Mouse (Mus musculus) neural tube, embryonic 10.5 days (tissue): ENCODE data around the gene Spata21.

Experiments used
- DNase-seq: peaks from one replicate; pipeline ENCODE4 v3.0.0-alpha.2; 2017; ENCODE audit warnings: low spot score; ENCODE audit errors: extremely low spot score

Spata21 gene

GRCm38 (mm10) chr4:141149116-141149515 is 61.0 kb downstream of the Spata21 start:
- no peak for DNase-seq

GRCm38 (mm10) chr4:141157485-141157884 is 69.4 kb downstream of the Spata21 start:
- no peak for DNase-seq

GRCm38 (mm10) chr4:141158609-141159008 is 70.5 kb downstream of the Spata21 start:
- DNase-seq, result no peak

DNA sequence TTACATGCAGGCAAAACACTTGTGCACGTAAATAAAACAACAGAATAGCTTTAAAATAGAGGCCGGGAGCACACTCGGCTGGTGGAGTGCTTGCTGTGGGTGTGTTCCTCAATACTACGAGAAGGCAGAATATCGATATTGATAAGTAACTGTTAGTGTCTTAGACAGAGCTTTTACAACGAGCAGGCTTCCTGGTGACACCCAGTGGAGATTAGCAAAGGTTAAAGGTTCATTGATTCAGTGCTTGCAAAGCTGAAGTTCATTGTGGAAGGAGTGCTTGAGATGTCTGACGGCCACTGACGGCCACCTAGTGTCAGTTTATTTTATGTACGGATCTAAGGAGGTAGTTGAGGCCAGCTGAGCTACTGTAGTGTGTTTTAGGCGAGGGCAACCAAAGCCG is 71.0 kb downstream of the Spata21 start:
- DNase-seq, result no peak

DNA sequence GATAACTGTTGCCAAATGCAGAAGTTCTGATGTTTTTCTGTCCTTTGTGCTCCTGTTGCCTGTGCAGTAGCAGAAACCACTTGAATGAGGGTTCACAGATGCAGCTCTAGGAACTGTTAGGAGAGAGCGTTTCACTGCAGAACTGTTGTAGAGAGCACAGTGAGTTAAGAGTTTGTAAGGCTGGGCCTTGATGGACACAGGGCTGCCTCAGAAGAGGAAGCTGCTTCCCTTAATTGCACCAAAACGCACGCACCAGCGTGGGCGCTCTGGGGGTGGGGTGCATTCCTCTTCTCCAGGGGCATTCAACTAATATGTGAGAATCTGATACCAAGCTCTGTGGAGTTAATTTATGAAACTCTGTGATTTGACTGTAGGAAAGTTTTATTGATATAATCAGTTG is 71.5 kb downstream of the Spata21 start:
- DNase-seq, result no peak

DNA sequence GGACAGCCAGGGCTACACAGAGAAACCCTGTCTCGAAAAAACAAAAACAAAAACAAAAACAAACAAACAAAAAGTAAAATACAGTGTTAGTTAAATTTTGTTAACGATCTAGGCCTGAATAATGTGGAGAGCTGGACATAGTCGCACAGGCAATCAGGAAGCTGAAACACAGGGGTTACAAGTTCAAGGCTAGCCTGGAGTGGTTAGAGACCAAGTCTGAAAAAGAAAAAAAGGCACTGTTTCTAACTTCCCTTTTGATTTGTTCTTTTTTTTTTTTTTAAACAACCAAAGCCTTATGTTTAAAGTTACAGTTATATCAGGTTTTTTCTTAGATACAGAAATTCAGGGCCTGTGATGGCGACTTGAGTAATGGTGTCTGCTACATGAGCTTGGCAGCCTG is 72.1 kb downstream of the Spata21 start:
- DNase-seq, result no peak

DNA sequence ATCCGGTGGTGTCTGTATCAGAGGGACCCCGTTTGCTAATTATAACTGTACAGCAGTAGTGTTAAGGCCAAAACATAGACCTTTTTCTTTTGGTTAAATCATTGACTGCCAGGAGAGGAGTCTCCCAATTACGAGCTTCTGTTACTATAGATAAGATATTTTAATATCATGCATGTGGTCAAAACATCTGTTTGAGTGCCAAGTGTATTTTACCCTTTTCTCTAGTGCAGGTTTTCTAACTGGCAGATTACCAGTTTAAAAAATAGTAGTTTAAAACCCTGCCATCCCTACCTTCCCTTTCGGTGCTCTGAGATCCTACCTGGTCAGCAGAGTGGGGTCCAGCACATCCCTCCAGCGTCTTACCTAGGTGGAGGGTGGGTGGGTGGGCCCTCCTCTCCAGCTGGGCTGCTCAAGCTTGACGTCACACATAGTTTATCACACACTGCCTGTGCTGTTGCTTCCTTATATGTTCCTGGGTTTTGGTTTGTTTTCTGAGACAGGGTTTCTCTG is 73.6 kb downstream of the Spata21 start:
- DNase-seq, result no peak
